Mouse (Mus musculus): Measurements from ENCODE around the gene Itgal. TPM values are rescaled to one million over a fixed set of nuclear protein-coding genes. Genes with fewer than 3 reads are reported as not detected.
"Not testable (repeated sequence)": the region's sequence is repeated elsewhere in the genome, so short reads cannot be mapped to it uniquely, and the experiment has no call there.

The Itgal gene
- polyA plus RNA-seq, 1 experiment from 2014 or later: 6.7 TPM

GRCm38 (mm10) chr7:127371213-127371612 is 75.2 kb downstream of the Itgal start:
- Histone ChIP-seq H3K4me1 (ENCODE audit: control insufficient read depth, low read depth, low read length) (peaks cover 5% of the 10 kb centered on the region), H3K9ac (ENCODE audit: low read depth, low read length) (no peak overlapping the region), H3K4me3 (ENCODE audit: low read depth, low read length) (no peak overlapping the region), H3K9me3 (replicated peaks; ENCODE audit: control insufficient read depth, low read length) (no peaks in the 10 kb centered on the region), H3K36me3 (ENCODE audit: control insufficient read depth, insufficient read depth) (no peaks in the 10 kb centered on the region), H3K4me2 (ENCODE audit: low read depth, low read length) (no peak overlapping the region), H3K27ac (ENCODE audit: low read length) (no peak overlapping the region), H3K27me3 (ENCODE audit: control insufficient read depth, insufficient read depth, low read depth, low read length) (no peaks in the 10 kb centered on the region)
- no peak for ATAC-seq (ENCODE audit: low read depth)
- 22% methylated on average over 2 of the region's 2 CpGs for WGBS (ENCODE audit: insufficient replicate concordance)

- WGBS (ENCODE audit: insufficient replicate concordance): 72% methylated on average over 3 of the region's 3 CpGs
- not testable (repeated sequence) for ATAC-seq (ENCODE audit: low read depth); H3K9ac ChIP-seq (ENCODE audit: low read depth, low read length); H3K27me3 ChIP-seq (ENCODE audit: control insufficient read depth, insufficient read depth, low read depth, low read length); H3K4me1 ChIP-seq (ENCODE audit: control insufficient read depth, low read depth, low read length); H3K27ac ChIP-seq (ENCODE audit: low read length); H3K4me2 ChIP-seq (ENCODE audit: low read depth, low read length); H3K9me3 ChIP-seq (replicated peaks; ENCODE audit: control insufficient read depth, low read length); H3K4me3 ChIP-seq (ENCODE audit: low read depth, low read length); H3K36me3 ChIP-seq (ENCODE audit: control insufficient read depth, insufficient read depth)
Observed at GRCm38 (mm10) chr7:127371870-127372269, 75.8 kb downstream of the Itgal start.

- H3K4me1 ChIP-seq (ENCODE audit: control insufficient read depth, low read depth, low read length): peaks cover 14% of the 10 kb centered on the region
- H3K4me3 ChIP-seq (ENCODE audit: low read depth, low read length): peak within 1 kb of the TSS; percentile 83
- under 1% methylated on average over 49 of the region's 49 CpGs for WGBS (ENCODE audit: insufficient replicate concordance)
- H3K9ac ChIP-seq (ENCODE audit: low read depth, low read length): peak within 1 kb of the TSS; percentile 86
- peak within 1 kb of the TSS; percentile 77 for H3K27ac ChIP-seq (ENCODE audit: low read length)
- H3K9me3 ChIP-seq (replicated peaks; ENCODE audit: control insufficient read depth, low read length); H3K27me3 ChIP-seq (ENCODE audit: control insufficient read depth, insufficient read depth, low read depth, low read length); H3K36me3 ChIP-seq (ENCODE audit: control insufficient read depth, insufficient read depth): not testable (repeated sequence)
- peak within 1 kb of the TSS; percentile 85 for H3K4me2 ChIP-seq (ENCODE audit: low read depth, low read length)
- ATAC-seq (ENCODE audit: low read depth): peak; percentile 98
Observed at GRCm38 (mm10) chr7:127375271-127376245, 79.5 kb downstream of the Itgal start, which contains the start of gene Zfp747. TSS of gene Zfp747 (minus strand) at chr7:127376050.

DNA sequence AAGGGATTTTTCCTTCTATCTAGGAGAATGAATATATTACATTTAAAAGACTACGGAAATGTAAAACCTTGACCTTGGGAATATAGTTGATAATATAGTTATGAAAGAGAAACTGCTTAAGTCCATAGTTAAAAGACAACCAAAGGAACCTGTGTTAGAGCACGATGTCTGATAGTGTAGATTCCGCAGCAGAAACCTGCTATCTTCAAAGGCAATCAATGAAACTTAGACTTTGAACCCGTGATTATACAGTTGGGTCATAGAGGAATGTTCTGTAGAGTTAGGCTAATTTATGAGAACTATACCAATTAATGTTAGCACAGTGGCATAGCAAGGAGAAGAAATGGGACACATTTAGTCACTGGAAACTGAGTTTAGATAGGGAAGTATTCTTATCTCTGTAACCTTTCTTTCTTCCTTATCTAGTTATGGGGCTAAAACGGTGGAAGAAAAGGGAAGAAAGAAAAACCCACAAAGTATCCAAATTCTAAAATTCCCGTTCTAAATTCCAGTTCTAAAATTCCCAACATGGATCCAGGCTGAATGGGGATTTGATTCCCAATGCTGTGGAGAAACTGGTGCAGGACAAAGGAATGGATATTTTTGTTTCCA is 82.4 kb downstream of the Itgal start:
- no peak for ATAC-seq (ENCODE audit: low read depth)
- Histone ChIP-seq H3K36me3 (ENCODE audit: control insufficient read depth, insufficient read depth) (no peaks in the 10 kb centered on the region), H3K4me3 (ENCODE audit: low read depth, low read length) (no peak overlapping the region), H3K4me1 (ENCODE audit: control insufficient read depth, low read depth, low read length) (peaks cover 14% of the 10 kb centered on the region), H3K27me3 (ENCODE audit: control insufficient read depth, insufficient read depth, low read depth, low read length) (no peaks in the 10 kb centered on the region), H3K9me3 (replicated peaks; ENCODE audit: control insufficient read depth, low read length) (no peaks in the 10 kb centered on the region), H3K9ac (ENCODE audit: low read depth, low read length) (no peak overlapping the region), H3K4me2 (ENCODE audit: low read depth, low read length) (no peak overlapping the region), H3K27ac (ENCODE audit: low read length) (no peak overlapping the region)
- WGBS (ENCODE audit: insufficient replicate concordance): 29% methylated on average over 6 of the region's 6 CpGs

Other genes with a start within 250 kb of the Itgal start
- gene Zg16, start 208.9 kb upstream of the Itgal start, polyA plus RNA-seq (2015; fragmentation: Nextera tagmentation; extraction: Ambion mirVana): 0.58 TPM in 1 of 2 replicates, not detected in the other
- gene AI467606, start 204.9 kb upstream of the Itgal start, polyA plus RNA-seq (2015; fragmentation: Nextera tagmentation; extraction: Ambion mirVana): 8.1 and 8.7 TPM in 2 replicates
- 74.1 and 76.6 TPM in 2 replicates for gene Qprt, start 174.0 kb upstream of the Itgal start, polyA plus RNA-seq (2015; fragmentation: Nextera tagmentation; extraction: Ambion mirVana)
- 5.5 and 6.3 TPM in 2 replicates for gene Spn, start 158.4 kb upstream of the Itgal start, polyA plus RNA-seq (2015; fragmentation: Nextera tagmentation; extraction: Ambion mirVana)
- gene Cd2bp2, start 100.2 kb upstream of the Itgal start, polyA plus RNA-seq (2015; fragmentation: Nextera tagmentation; extraction: Ambion mirVana): 17.4 and 18.1 TPM in 2 replicates
- 13.7 and 15.1 TPM in 2 replicates for gene Tbc1d10b, start 87.8 kb upstream of the Itgal start, polyA plus RNA-seq (2015; fragmentation: Nextera tagmentation; extraction: Ambion mirVana)
- 61.0 and 92.3 TPM in 2 replicates for gene Mylpf, start 87.4 kb upstream of the Itgal start, polyA plus RNA-seq (2015; fragmentation: Nextera tagmentation; extraction: Ambion mirVana)
- 5.7 and 5.9 TPM in 2 replicates for gene Zfp553, start 63.2 kb upstream of the Itgal start, polyA plus RNA-seq (2015; fragmentation: Nextera tagmentation; extraction: Ambion mirVana)
- gene Sept1, start 63.1 kb upstream of the Itgal start, polyA plus RNA-seq (2015; fragmentation: Nextera tagmentation; extraction: Ambion mirVana): 10.1 and 11.1 TPM in 2 replicates
- 11.0 and 13.8 TPM in 2 replicates for gene Zfp771, start 52.0 kb upstream of the Itgal start, polyA plus RNA-seq (2015; fragmentation: Nextera tagmentation; extraction: Ambion mirVana)
- gene Dctpp1, start 35.6 kb upstream of the Itgal start, polyA plus RNA-seq (2015; fragmentation: Nextera tagmentation; extraction: Ambion mirVana): 79.8 and 83.4 TPM in 2 replicates
- 164 and 180 TPM in 2 replicates for gene Sephs2, start 22.2 kb upstream of the Itgal start, polyA plus RNA-seq (2015; fragmentation: Nextera tagmentation; extraction: Ambion mirVana)
- 4.1 and 4.2 TPM in 2 replicates for gene Zfp768, start 49.3 kb downstream of the Itgal start, polyA plus RNA-seq (2015; fragmentation: Nextera tagmentation; extraction: Ambion mirVana)
- 1.7 and 2.0 TPM in 2 replicates for gene Zfp747, start 79.8 kb downstream of the Itgal start, polyA plus RNA-seq (2015; fragmentation: Nextera tagmentation; extraction: Ambion mirVana)
- gene 9130019O22Rik, start 90.9 kb downstream of the Itgal start, polyA plus RNA-seq (2015; fragmentation: Nextera tagmentation; extraction: Ambion mirVana): 1.3 TPM in 2 replicates
- gene E430018J23Rik, start 97.4 kb downstream of the Itgal start, polyA plus RNA-seq (2015; fragmentation: Nextera tagmentation; extraction: Ambion mirVana): 1.8 and 1.9 TPM in 2 replicates
- gene Zfp764, start 110.6 kb downstream of the Itgal start, polyA plus RNA-seq (2015; fragmentation: Nextera tagmentation; extraction: Ambion mirVana): 1.3 and 1.4 TPM in 2 replicates
- gene Zfp688, start 125.8 kb downstream of the Itgal start, polyA plus RNA-seq (2015; fragmentation: Nextera tagmentation; extraction: Ambion mirVana): 8.0 and 8.3 TPM in 2 replicates
- gene Zfp689, start 152.9 kb downstream of the Itgal start, polyA plus RNA-seq (2015; fragmentation: Nextera tagmentation; extraction: Ambion mirVana): 2.2 and 2.9 TPM in 2 replicates
- 18.6 and 22.8 TPM in 2 replicates for gene Prr14, start 163.4 kb downstream of the Itgal start, polyA plus RNA-seq (2015; fragmentation: Nextera tagmentation; extraction: Ambion mirVana)
- 4.0 and 4.9 TPM in 2 replicates for gene Fbrs, start 182.9 kb downstream of the Itgal start, polyA plus RNA-seq (2015; fragmentation: Nextera tagmentation; extraction: Ambion mirVana)
- 12.2 and 13.6 TPM in 2 replicates for gene Srcap, start 215.7 kb downstream of the Itgal start, polyA plus RNA-seq (2015; fragmentation: Nextera tagmentation; extraction: Ambion mirVana)
- gene Gm42715, start 223.3 kb downstream of the Itgal start, polyA plus RNA-seq (2015; fragmentation: Nextera tagmentation; extraction: Ambion mirVana): 5.1 and 5.5 TPM in 2 replicates